Mouse (Mus musculus) ES-CJ7 (cell line): ENCODE data around the gene Rps6kc1.

Source experiments
- DNase-seq: peaks from one replicate; pipeline ENCODE4 v3.0.0; 2011; ENCODE audit warnings: low read depth, low spot score

Rps6kc1 gene

DNA sequence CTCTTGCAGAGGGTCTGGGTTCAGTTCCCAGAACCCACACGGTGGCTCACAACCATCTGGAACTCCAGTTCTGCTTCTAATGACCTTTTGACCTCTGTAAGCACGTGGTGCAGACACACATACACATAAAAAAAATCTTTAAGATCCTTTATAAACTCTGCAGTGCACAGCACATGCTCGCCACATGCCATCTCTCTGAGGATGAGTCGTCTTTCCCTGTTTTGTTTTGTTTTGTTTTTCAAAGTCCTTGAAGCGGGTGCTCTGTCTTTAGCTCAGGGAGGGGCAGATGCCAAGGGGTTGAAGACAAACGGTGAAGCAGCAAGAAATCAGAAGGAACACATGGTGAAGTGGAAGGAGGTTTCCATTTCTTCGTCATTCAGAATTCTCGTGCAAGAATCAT lies 143.9 kb downstream of the Rps6kc1 start:
- no peak for DNase-seq

DNA sequence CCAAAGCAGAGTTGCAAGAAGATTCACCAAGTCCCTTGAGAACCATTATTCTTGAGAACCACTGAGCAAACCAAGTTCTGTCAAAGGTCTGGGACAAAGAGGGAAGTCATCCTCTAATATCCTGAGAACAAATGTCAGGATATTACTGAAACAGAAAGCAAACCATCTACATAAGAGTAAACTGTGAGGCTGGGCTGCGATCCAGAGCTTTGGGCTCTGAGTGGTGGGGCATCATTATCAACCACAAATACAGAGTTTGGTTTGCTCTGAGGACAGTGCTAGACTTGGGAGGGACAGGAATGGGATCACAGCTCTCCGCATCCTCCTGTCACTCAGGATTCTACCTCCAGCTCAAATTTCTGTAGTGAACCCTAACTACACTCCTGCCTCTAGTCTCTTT lies 144.8 kb downstream of the Rps6kc1 start:
- no peak for DNase-seq

- no peak for DNase-seq
Observed at GRCm38 (mm10) chr1:190763756-190764155, 147.8 kb downstream of the Rps6kc1 start.

DNA sequence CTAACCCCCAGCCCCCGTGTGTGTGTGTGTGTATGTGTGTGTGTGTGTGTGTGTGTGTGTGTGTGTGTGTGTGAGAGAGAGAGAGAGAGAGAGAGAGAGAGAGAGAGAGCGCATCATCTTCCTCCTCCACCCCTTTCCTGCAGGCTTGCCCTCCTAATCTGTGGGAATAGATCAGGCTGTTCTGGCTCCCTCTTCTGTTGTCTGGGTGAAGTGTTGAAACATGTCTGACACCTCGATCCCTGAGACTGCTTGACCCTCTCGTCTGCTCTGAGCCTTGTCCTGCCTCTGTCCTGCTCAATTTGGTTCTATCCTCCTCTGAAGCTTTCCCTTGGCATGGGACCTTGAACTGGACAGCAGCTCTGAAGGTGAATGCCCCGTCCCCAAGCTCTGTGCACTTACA lies 149.8 kb downstream of the Rps6kc1 start:
- peak; percentile 22 for DNase-seq

DNA sequence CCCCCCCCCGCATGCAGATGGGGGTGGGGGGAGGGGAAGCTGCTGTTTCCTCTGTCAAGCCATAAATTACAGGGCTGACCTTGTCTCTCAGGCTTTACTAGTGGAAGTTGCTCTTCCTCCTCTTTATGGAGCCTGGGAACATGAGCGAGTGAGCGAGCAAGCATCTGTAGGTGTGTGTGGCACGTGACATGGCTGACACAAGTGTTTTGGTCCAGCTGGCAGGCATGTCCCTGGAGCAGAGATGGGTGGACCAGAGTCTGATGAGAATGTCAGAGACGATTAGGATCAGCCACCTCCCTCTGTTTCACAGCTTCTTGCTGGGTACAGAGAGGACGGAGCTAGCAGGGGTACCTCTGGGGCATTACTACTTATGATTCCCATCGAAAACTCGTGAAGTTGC lies 153.7 kb downstream of the Rps6kc1 start:
- DNase-seq: no peak

DNA sequence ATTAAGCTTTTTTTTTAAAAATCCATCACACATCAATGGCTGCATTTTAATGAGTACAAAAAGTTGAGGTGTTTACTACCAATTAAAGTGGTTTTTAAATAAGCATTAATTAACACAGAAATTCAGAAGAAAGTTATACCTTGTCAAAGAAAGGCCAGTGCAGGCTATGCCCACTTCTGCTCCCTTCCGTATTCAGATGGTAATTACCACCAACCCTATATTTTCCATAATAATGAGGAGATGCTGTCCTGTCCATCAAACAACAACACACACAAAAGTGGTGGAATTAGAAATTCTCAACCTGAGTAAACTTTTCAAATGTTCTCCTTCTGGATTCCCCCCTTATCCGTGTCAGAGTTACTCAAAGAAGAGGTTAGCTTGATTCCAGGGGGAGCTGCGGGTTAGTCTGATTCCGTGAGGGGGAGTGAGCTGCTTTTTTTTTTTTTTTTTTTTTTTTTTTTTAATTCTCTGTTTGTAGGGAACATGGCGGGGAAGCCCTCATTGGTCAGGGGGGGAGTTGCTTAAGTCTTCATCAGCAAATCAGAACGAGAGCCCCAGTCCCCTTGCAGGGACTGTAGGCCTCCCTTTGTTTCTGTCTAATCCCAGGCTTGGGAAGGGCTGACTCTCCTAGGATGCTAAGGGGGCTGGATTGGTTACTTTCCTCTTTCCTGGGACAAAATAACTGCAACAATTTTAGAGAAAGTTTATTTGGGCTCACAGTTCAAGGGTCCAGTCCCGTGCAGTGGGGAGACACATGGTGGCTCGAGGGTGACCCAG lies 159.6 kb downstream of the Rps6kc1 start:
- no peak for DNase-seq

- peak; percentile 47 for DNase-seq
Observed at GRCm38 (mm10) chr1:190748937-190749336, 162.6 kb downstream of the Rps6kc1 start.

- no peak for DNase-seq
Observed at GRCm38 (mm10) chr1:190741421-190741820, 170.1 kb downstream of the Rps6kc1 start.

DNA sequence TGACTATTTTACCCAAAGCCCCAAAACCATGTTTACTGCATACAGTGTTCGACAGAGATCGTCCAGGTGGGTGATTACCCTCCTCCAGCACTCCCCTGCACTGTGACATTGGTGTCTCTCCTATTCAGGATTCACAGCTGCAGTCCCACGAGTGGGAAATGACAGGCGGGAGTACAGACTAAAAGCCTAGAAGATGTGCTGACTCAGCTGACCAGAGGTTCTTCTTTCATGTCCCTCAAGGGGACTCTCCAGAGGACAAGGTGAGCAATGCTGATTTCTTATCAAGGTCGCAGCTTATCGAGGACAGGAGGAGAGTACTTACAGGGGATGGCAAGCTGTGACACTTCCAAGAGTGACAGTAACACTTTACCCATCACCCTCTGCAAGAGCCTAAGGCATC lies 178.8 kb downstream of the Rps6kc1 start:
- DNase-seq: no peak

- DNase-seq: no peak
Observed at GRCm38 (mm10) chr1:190729516-190730088, 182.0 kb downstream of the Rps6kc1 start.

DNA sequence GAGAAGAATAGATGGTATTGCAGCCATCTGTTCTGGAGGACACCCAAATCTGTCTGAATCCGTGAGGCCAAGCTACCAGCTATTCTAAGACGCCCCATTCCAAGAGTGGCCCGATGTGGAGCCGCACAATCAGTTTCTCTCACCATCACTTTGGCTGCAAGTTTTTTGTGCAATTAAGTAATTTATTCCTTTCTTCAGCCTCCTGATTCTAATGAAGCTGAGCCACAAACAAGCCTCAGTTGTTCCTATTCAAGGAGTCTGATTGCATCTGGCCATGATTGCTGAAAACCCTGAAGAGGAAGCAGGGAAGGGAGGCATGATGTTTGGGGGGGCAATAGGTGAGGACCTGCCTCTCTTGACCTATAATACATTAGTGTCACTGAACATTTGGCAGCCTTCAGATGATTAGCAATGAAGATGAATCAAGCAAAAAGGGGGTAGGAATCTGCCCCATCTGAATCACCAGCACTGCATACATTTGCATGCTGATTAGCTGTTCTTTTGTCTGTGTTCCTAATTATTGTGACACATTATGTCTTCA lies 183.4 kb downstream of the Rps6kc1 start:
- no peak for DNase-seq

DNA sequence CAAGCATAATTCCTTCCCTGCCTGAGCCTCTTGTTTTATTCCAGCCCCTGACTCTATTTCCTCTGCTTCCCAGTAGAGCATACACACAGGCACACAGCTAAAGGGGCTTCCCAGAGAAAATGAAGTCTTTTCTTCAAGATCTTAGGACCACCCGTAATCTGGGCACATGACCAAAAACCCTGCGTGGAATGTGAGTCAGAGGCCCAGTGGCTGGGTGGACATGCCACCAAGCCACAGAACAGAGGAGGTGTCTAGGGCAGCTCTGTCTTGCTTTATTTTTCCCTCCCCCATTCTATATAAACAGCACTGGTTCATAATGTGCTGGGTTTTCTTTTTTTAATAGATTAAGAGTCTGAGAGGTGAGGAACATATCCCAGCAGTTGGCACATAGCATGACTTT lies 184.2 kb downstream of the Rps6kc1 start:
- no peak for DNase-seq

- DNase-seq: no peak
Observed at GRCm38 (mm10) chr1:190724591-190725380, 186.8 kb downstream of the Rps6kc1 start.

GRCm38 (mm10) chr1:190723926-190724430 lies 187.6 kb downstream of the Rps6kc1 start:
- DNase-seq: no peak

DNA sequence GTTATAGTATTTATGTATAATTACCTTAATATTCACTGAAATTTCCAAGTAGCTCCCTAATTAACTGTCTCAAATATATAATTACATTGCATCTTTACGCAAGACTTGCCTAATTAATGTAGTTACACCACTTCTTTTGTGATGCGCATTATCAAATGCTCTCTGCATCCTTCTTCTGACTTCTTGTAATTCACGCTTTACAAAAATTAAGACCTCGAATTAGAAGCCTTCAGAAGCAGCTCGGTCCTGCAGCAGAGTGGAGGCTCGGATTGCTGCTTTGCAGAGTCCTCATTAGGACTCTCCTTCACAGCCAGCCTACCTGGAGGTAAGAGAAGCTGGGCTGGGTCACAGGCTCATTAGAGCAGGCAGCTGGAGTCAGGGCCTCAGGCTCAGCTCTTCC lies 197.7 kb downstream of the Rps6kc1 start:
- DNase-seq: no peak

DNA sequence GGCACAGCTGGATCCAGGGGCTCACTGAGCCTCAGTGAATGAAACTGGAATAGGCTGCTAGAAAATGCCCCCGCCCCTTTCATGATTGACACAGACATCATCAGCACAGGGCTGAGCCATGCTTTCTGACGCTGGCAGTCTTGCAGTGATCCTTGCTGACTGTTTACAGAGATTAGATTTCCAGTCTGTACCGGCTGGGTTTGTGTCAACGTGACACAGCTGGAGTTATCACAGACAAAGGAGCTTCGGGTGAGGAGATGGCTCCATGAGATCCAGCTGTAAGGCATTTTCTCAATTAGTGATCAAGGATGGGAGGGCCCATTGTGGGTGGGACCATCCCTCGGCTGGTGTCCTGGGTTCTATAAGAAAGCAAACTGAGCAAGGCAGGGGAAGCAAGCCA lies 214.0 kb downstream of the Rps6kc1 start:
- peak; percentile 55 for DNase-seq

DNA sequence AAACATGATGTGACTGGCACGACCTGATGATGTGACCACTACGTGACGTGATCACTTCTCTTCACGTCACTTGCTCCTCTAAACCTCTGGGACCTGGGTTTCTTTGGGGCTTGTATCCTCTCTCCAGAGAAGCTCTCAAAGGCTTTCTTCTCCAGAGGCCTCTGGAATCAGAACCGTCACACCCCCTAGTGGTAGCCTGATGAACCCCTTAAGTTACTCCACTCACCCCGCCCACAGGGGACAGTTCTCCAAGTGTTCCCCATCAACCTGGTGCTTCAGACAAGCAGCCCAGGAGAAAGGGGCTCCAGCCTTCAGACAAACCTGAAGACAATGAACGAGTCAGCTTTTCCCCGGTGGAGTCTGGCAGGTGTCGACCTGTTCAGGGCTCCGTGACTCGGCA lies 216.0 kb downstream of the Rps6kc1 start:
- peak; percentile 81 for DNase-seq

DNA sequence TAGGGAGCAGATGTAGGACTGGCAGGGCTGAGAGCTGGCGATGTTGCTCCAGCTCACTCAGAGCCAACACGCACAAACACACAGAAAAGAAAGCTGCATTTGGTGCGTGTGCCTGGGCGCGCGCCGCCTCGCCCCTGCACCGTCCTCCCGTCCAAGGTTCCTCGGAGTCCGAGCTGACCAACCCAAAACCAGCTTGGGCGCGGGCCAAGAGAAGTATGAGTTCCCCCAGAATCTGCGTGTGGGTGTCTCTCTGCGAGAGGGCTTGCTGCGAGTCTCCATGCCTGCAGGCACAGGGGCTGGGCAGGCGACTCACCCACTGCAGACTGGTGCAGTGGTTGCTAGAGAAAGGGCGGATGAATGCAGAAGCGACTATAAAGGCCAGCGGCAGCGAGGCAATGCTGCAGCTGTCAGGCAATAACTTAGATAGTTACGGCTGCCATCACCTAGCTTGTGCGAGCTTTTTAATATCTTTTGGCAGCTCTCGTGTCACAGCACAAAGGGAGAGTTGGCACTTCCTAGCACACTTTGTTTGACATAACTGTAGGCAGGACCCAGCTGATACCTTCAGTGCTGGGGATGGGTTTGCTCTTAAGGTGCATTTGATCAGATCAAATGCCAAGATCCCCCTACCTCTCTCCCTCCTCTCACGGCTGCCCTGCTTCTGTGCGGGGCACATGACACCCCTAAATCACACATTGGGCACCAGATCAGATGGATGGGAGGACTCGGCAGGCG lies 220.9 kb downstream of the Rps6kc1 start:
- peak; percentile 14 for DNase-seq

DNA sequence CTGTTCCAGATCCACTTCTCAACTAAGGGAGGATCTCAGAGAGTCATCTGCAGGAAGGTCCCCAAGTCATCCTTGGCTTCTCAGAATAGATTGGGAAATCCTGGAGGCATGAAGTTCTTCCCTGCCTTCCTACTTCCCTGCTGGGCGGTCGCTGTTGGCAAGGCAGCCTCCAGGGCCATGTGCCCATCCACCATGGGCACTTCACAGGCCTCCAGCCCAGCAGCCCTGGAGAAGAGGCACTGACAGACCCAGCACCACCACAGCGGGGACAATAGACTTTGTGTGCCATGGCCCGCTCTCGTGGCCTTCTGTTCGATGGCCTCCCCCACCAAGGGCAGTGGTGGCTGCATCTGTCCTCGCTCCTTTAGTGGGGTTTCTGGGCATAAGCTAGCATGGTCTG lies 228.5 kb downstream of the Rps6kc1 start:
- DNase-seq: no peak

- no peak for DNase-seq
Observed at GRCm38 (mm10) chr1:190682021-190682926, 229.3 kb downstream of the Rps6kc1 start.
